Mouse (Mus musculus) heart, adult 11 months (tissue): ENCODE measurements around the gene Rfx3.

Source experiments
- DNase-seq: peaks from one replicate; pipeline ENCODE4 v3.0.0; 2022

The Rfx3 gene

GRCm38 (mm10) chr19:27904655-27905054, 106.3 kb downstream of the Rfx3 start:
- peak; percentile 89 for DNase-seq

DNA sequence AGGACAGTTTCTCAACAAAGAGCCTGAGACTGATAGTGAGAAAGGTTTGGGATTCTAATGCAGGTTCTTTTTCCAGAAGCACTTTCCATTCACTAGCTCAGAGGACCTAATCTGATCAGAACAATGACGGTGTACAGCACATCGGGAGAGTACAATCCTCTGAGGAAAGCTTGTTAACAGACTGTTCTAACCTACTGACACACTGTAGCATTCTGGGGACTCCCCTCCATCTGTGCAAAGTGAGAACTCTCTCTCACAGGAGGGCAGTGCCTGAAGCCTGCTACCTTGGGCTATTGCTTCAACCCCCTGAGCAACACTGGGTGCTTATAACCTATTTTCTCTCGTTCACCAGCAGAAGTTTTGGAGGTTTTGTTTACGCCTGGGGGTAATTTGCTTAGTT, 106.8 kb downstream of the Rfx3 start:
- no peak for DNase-seq

GRCm38 (mm10) chr19:27902601-27903000, 108.4 kb downstream of the Rfx3 start:
- DNase-seq: no peak

- DNase-seq: no peak
Measured at GRCm38 (mm10) chr19:27901693-27902092, 109.3 kb downstream of the Rfx3 start.

DNA sequence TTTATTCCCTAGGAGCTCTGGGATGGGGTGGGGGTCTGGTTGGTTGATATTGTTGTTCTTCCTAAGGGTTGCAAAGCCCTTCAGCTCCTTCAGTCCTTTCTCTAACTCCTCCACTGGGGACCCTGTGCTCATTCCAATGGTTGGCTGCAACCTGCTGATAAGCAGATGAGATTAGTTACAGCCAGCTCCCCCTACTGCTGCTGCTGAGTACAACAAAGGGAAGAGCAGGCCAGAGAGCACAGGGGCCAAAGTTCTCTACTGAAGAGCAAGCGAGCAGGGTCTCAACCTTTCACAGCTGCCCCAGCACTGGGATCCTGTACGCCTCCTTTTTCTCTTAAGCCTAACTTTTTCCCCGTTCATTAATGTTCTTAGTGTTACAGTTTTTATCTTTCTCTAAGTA, 126.4 kb downstream of the Rfx3 start:
- DNase-seq: no peak

DNA sequence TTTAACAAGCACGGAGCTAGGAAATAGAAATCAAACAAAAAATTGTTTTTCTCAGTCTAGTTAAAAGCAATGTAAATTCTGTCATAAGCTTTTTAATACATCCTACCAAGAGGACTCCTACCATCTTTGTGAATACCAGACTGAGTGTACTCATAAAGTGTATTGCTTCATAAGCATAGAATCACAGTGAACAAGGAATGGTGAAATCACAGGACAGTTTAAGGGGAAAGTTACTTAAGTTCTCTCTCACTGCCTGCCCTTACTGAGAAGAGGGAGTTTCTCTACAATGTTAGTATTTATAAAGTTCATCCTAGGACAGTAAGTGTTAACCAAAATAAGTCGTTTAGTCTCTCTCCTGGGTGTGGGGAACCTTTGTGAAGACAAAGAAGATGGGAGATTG, 133.5 kb downstream of the Rfx3 start:
- no peak for DNase-seq

DNA sequence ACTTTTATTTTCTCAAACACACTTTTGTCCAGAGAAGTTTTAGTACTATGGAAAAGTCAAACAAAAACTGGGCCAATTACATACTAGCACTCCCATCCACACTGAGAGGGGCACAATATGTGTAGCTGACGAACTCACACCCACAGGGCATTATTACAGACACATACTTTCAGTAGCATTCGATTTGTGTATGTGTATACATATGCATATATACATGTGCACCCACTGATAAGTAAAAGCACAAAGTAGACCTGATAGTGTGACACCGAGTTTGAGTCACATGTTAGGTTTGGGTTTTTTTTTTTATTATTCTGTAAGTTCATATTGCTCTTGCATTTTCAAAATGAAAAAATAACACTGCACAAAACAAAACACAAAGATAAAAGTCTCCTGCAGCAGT, 140.2 kb downstream of the Rfx3 start:
- DNase-seq: no peak

DNA sequence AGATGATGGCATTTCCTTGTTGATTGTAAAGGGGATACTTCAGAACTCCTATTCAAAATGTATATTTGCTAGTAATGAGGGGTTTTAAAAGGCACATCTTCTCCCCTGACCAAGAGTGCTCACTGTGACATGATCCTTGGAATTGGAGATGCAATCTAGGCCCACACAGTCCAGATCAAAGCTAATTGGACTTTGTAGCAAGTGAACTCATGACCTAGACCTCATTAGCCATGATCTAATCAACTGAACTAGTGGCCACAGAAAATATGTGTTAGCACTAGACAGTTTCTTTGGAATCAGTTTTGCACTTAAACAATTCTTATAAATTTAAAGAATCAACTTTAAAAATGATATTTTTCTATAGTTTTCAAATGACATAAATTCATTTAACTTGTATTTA, 151.3 kb downstream of the Rfx3 start:
- DNase-seq: no peak

GRCm38 (mm10) chr19:27848946-27849345, 162.0 kb downstream of the Rfx3 start:
- no peak for DNase-seq

- DNase-seq: no peak
Measured at GRCm38 (mm10) chr19:27847055-27847454, 163.9 kb downstream of the Rfx3 start.

DNA sequence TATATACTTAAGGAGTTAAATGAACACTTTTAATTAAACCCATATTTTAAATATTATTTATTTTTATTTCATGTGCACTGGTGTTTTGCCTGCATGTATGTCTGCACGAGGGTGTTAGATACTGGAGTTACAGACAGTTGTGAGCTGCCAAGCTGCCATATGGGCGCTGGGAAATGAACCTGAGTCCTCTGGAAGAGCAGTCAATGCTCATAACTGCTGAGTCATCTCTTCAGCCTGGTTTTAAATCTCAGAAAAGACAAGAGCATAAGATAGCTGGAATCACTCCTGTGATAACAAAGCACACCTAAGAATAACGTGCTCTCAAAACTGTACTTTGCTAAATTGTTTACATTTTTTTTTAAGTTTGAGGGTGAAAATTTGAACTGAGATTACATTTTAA, 172.3 kb downstream of the Rfx3 start:
- DNase-seq: no peak

DNA sequence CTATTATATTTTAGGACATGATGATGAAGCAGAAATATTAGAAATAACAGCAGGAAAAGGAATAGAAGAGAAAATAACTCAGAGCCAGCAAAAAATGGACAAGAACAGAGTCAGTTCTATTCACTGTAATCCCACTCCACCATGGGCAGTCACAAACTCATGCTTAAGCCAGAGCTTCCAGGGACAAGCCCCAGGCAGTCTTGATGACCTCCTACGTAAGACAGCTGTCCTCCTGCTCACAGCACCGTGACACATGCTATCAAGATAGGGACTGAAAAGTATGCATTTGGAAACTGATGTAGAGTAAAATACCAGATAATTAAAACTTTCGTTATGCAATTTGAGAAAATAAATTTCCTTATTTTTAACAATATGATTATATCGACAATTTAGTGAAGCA, 172.9 kb downstream of the Rfx3 start:
- no peak for DNase-seq

- no peak for DNase-seq
Measured at GRCm38 (mm10) chr19:27832448-27832847, 178.5 kb downstream of the Rfx3 start.

- DNase-seq: no peak
Measured at GRCm38 (mm10) chr19:27828316-27828715, 182.7 kb downstream of the Rfx3 start.

DNA sequence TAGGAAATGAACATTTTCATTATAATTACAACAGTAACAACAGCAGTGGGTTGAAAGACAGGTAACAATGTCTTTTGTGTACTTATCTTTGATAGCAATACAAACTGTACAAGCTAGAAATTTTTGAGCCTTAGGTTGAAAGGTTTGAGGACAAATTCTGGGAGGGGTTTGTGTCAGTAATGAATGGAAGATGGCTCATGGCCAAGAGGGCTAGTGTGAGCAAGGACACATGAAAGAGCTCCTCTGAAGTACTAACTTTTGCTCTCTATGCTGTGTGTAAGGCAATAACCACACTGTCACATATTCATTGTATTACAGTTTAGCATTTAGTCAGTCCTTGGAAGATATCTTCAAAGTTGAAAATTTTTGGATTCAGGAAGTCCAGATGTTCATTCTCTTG, 193.3 kb downstream of the Rfx3 start:
- DNase-seq: no peak

GRCm38 (mm10) chr19:27780030-27780429, 230.9 kb downstream of the Rfx3 start:
- DNase-seq: no peak

GRCm38 (mm10) chr19:27770716-27771265, 240.2 kb downstream of the Rfx3 start:
- peak; percentile 71 for DNase-seq

GRCm38 (mm10) chr19:27768444-27768843, 242.5 kb downstream of the Rfx3 start:
- peak; percentile 55 for DNase-seq

GRCm38 (mm10) chr19:27760309-27760708, 250.7 kb downstream of the Rfx3 start:
- DNase-seq: peak; percentile 80

GRCm38 (mm10) chr19:27759347-27759746, 251.6 kb downstream of the Rfx3 start:
- DNase-seq: no peak

- peak; percentile 64 for DNase-seq
Measured at GRCm38 (mm10) chr19:27747301-27747700, 263.7 kb downstream of the Rfx3 start.

DNA sequence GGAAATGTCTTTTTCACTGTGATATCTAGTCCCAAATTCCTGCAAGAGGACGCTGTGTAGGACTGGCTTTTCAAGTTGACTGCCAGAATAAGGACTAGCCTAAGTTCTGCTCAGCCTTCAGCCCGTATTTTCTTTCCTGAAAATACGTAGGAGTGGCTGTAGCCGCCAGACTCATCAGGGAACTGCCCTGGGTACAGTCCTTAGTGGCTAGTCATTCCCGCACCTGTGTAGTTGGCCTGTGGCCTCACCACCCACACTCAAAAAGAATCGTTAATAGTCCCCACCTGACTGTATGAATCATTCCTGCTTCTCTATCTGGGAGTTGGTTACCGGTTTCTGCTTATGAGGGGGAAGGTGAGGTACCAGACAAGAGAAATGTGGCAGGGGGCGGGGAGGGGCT, 272.1 kb downstream of the Rfx3 start:
- DNase-seq: peak; percentile 52

- peak; percentile 51 for DNase-seq
Measured at GRCm38 (mm10) chr19:27736571-27736970, 274.4 kb downstream of the Rfx3 start.

GRCm38 (mm10) chr19:27718931-27719330, 292.0 kb downstream of the Rfx3 start:
- DNase-seq: peak; percentile 66

DNA sequence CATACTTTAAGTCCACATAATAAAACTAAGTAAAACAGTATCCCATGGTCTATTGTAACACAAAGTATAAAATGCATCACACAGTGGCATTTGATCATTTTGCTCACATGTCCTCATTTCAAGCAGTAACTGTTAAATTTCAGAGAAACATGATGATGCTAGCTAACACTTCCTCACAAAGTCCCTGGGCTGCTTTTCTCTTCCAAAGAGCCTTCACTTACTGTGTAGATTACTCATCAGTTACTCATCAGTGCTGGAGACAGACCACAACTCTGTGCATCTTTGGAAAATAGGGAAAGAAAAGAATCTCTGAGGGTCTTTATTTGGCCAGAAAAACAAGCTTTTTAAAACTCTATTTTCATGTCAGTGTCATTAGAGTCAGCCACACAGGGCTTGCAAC, 294.7 kb downstream of the Rfx3 start:
- no peak for DNase-seq
